Mouse (Mus musculus): ENCODE measurements around the gene Rpl11. TPM values are rescaled to one million over a fixed set of nuclear protein-coding genes. Genes with fewer than 3 reads are reported as not detected.
"Not testable (repeated sequence)": the region's sequence is repeated elsewhere in the genome, so short reads cannot be mapped to it uniquely, and the experiment has no call there.

The Rpl11 gene
- polyA plus RNA-seq, 1 experiment from 2014 or later, result 345 TPM

GRCm38 (mm10) chr4:135985769-135986168 lies 67.5 kb downstream of the Rpl11 start:
- Histone ChIP-seq H3K27ac (ENCODE audit: low read depth, low read length) (no peak overlapping the region), H3K36me3 (ENCODE audit: control insufficient read depth, insufficient read depth, low read length) (peaks cover 6% of the 10 kb centered on the region), H3K4me2 (peak overlapping the region; percentile 93), H3K9me3 (replicated peaks; ENCODE audit: control insufficient read depth, low read length) (no peaks in the 10 kb centered on the region), H3K27me3 (ENCODE audit: control insufficient read depth, insufficient read depth, low read length) (no peaks in the 10 kb centered on the region), H3K4me3 (ENCODE audit: low read depth, low read length) (peak overlapping the region; percentile 85), H3K9ac (ENCODE audit: low read depth, low read length) (peak overlapping the region; percentile 94; the same call in 1 of the 2 replicates), H3K4me1 (ENCODE audit: control insufficient read depth, insufficient read depth, low read length) (peaks cover 12% of the 10 kb centered on the region)
- no peak for ATAC-seq (replicated peaks; ENCODE audit: insufficient number of reproducible peaks, low FRiP score, low TSS enrichment)
- WGBS (ENCODE audit: insufficient replicate concordance), result 83% methylated on average over 7 of the region's 7 CpGs

GRCm38 (mm10) chr4:135985193-135985592 lies 68.0 kb downstream of the Rpl11 start:
- peaks cover 12% of the 10 kb centered on the region for H3K4me1 ChIP-seq (ENCODE audit: control insufficient read depth, insufficient read depth, low read length)
- WGBS (ENCODE audit: insufficient replicate concordance), result 81% methylated on average over 5 of the region's 5 CpGs
- H3K27ac ChIP-seq (ENCODE audit: low read depth, low read length), result no peak overlapping the region
- H3K4me3 ChIP-seq (ENCODE audit: low read depth, low read length), result peak overlapping the region; percentile 85; the same call in 1 of the 2 replicates
- H3K27me3 ChIP-seq (ENCODE audit: control insufficient read depth, insufficient read depth, low read length), result no peaks in the 10 kb centered on the region
- peak overlapping the region; percentile 93 for H3K4me2 ChIP-seq
- ATAC-seq (replicated peaks; ENCODE audit: insufficient number of reproducible peaks, low FRiP score, low TSS enrichment), result peak; percentile 67; the same call in 1 of the 2 replicates
- no peaks in the 10 kb centered on the region for H3K9me3 ChIP-seq (replicated peaks; ENCODE audit: control insufficient read depth, low read length)
- H3K36me3 ChIP-seq (ENCODE audit: control insufficient read depth, insufficient read depth, low read length), result peaks cover 6% of the 10 kb centered on the region
- H3K9ac ChIP-seq (ENCODE audit: low read depth, low read length), result no peak overlapping the region

- Histone ChIP-seq H3K9ac (ENCODE audit: low read depth, low read length) (no peak overlapping the region), H3K9me3 (replicated peaks; ENCODE audit: control insufficient read depth, low read length) (no peaks in the 10 kb centered on the region), H3K4me1 (ENCODE audit: control insufficient read depth, insufficient read depth, low read length) (peaks cover 12% of the 10 kb centered on the region), H3K36me3 (ENCODE audit: control insufficient read depth, insufficient read depth, low read length) (peaks cover 6% of the 10 kb centered on the region), H3K27ac (ENCODE audit: low read depth, low read length) (no peak overlapping the region), H3K4me2 (no peak overlapping the region), H3K27me3 (ENCODE audit: control insufficient read depth, insufficient read depth, low read length) (no peaks in the 10 kb centered on the region), H3K4me3 (ENCODE audit: low read depth, low read length) (no peak overlapping the region)
- ATAC-seq (replicated peaks; ENCODE audit: insufficient number of reproducible peaks, low FRiP score, low TSS enrichment), result no peak
- 66% methylated on average over 5 of the region's 5 CpGs for WGBS (ENCODE audit: insufficient replicate concordance)
These were observed 68.7 kb downstream of the Rpl11 start for GRCm38 (mm10) chr4:135984556-135984955.

GRCm38 (mm10) chr4:135981524-135982063 lies 71.6 kb downstream of the Rpl11 start:
- no peak for ATAC-seq (replicated peaks; ENCODE audit: insufficient number of reproducible peaks, low FRiP score, low TSS enrichment)
- no peaks in the 10 kb centered on the region for H3K27me3 ChIP-seq (ENCODE audit: control insufficient read depth, insufficient read depth, low read length)

GRCm38 (mm10) chr4:135980223-135980622 lies 73.0 kb downstream of the Rpl11 start:
- not testable (repeated sequence) for H3K4me2 ChIP-seq; H3K9ac ChIP-seq (ENCODE audit: low read depth, low read length); H3K4me1 ChIP-seq (ENCODE audit: control insufficient read depth, insufficient read depth, low read length); H3K27me3 ChIP-seq (ENCODE audit: control insufficient read depth, insufficient read depth, low read length); H3K4me3 ChIP-seq (ENCODE audit: low read depth, low read length); ATAC-seq (replicated peaks; ENCODE audit: insufficient number of reproducible peaks, low FRiP score, low TSS enrichment); H3K27ac ChIP-seq (ENCODE audit: low read depth, low read length); H3K9me3 ChIP-seq (replicated peaks; ENCODE audit: control insufficient read depth, low read length)
- 93% methylated on average over 5 of the region's 5 CpGs for WGBS (ENCODE audit: insufficient replicate concordance)
- H3K36me3 ChIP-seq (ENCODE audit: control insufficient read depth, insufficient read depth, low read length), result peaks cover 19% of the 10 kb centered on the region

More at GRCm38 (mm10) chr4:135981524-135982063, 71.6 kb downstream of the Rpl11 start:
- H3K4me2 ChIP-seq, result no peak overlapping the region
- H3K4me1 ChIP-seq (ENCODE audit: control insufficient read depth, insufficient read depth, low read length), result peaks cover 10% of the 10 kb centered on the region
- H3K4me3 ChIP-seq (ENCODE audit: low read depth, low read length), result no peak overlapping the region
- H3K36me3 ChIP-seq (ENCODE audit: control insufficient read depth, insufficient read depth, low read length), result peaks cover 14% of the 10 kb centered on the region
- no peaks in the 10 kb centered on the region for H3K9me3 ChIP-seq (replicated peaks; ENCODE audit: control insufficient read depth, low read length)
- 82% methylated on average over 7 of the region's 7 CpGs for WGBS (ENCODE audit: insufficient replicate concordance)
- no peak overlapping the region for H3K9ac ChIP-seq (ENCODE audit: low read depth, low read length)
- H3K27ac ChIP-seq (ENCODE audit: low read depth, low read length), result no peak overlapping the region

Other genes starting within 250 kb of the Rpl11 start
- gene Srsf10, start 197.7 kb downstream of the Rpl11 start, polyA plus RNA-seq (2014; fragmentation: Nextera tagmentation; extraction: Ambion mirVana), result 191 and 202 TPM in 2 replicates
- gene Pnrc2, start 179.6 kb downstream of the Rpl11 start, polyA plus RNA-seq (2014; fragmentation: Nextera tagmentation; extraction: Ambion mirVana), result 138 and 144 TPM in 2 replicates
- 0.25 and 0.73 TPM in 2 replicates for gene Cnr2, start 158.0 kb downstream of the Rpl11 start, polyA plus RNA-seq (2014; fragmentation: Nextera tagmentation; extraction: Ambion mirVana)
- 42.4 and 46.5 TPM in 2 replicates for gene Fuca1, start 132.7 kb downstream of the Rpl11 start, polyA plus RNA-seq (2014; fragmentation: Nextera tagmentation; extraction: Ambion mirVana)
- 75.9 and 84.0 TPM in 2 replicates for gene Hmgcl, start 107.0 kb downstream of the Rpl11 start, polyA plus RNA-seq (2014; fragmentation: Nextera tagmentation; extraction: Ambion mirVana)
- gene Gale, start 89.7 kb downstream of the Rpl11 start, polyA plus RNA-seq (2014; fragmentation: Nextera tagmentation; extraction: Ambion mirVana), result 30.2 and 31.8 TPM in 2 replicates
- gene Lypla2, start 80.8 kb downstream of the Rpl11 start, polyA plus RNA-seq (2014; fragmentation: Nextera tagmentation; extraction: Ambion mirVana), result 68.6 and 71.5 TPM in 2 replicates
- gene Pithd1, start 66.2 kb downstream of the Rpl11 start, polyA plus RNA-seq (2014; fragmentation: Nextera tagmentation; extraction: Ambion mirVana), result 46.0 and 51.9 TPM in 2 replicates
- 34.8 and 39.8 TPM in 2 replicates for gene Eloa, start 31.7 kb downstream of the Rpl11 start, polyA plus RNA-seq (2014; fragmentation: Nextera tagmentation; extraction: Ambion mirVana)
- gene Id3, start 90.1 kb upstream of the Rpl11 start, polyA plus RNA-seq (2014; fragmentation: Nextera tagmentation; extraction: Ambion mirVana), result 411 and 415 TPM in 2 replicates
- gene E2f2, start 119.0 kb upstream of the Rpl11 start, polyA plus RNA-seq (2014; fragmentation: Nextera tagmentation; extraction: Ambion mirVana), result 4.8 and 5.8 TPM in 2 replicates
- 1.8 and 2.1 TPM in 2 replicates for gene Asap3, start 152.9 kb upstream of the Rpl11 start, polyA plus RNA-seq (2014; fragmentation: Nextera tagmentation; extraction: Ambion mirVana)
- 56.4 and 56.7 TPM in 2 replicates for gene Tcea3, start 194.3 kb upstream of the Rpl11 start, polyA plus RNA-seq (2014; fragmentation: Nextera tagmentation; extraction: Ambion mirVana)
- gene Zfp46, start 231.3 kb upstream of the Rpl11 start, polyA plus RNA-seq (2014; fragmentation: Nextera tagmentation; extraction: Ambion mirVana), result 18.4 and 20.6 TPM in 2 replicates

All from heart, embryonic 11.5 days (tissue).